Mouse (Mus musculus): ENCODE data around the gene Parp8. TPM values are rescaled to one million over a fixed set of nuclear protein-coding genes. Genes with fewer than 3 reads are reported as not detected.

The Parp8 gene
- total and polyA plus RNA-seq, 3 experiments, result 0.38 TPM; not detected in 2

DNA sequence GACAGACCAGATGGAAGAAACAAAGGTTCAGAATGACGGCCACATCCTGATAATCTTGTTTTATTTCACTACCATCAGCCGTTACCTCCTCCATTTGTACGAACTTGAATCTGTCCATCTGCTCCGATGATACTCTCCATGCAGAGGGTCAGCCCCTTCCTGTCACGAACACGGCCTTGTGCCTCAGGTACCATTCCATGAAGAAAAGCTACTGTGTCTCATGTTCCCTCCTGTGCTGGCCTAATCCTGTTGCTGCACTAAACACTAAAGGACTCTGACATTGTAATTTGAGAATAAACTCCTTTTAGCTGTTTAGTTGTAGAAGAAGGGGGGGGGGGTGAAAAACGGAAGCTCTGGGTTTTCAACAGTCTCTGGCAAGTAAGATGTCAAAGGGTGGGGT, 33.8 kb downstream of the Parp8 start:
- ATAC-seq (ENCODE audit: extremely low read depth, insufficient number of reproducible peaks, low FRiP score, poor library complexity, severe bottlenecking), result no peak
- no peak for DNase-seq (ENCODE audit: low spot score)
- Histone ChIP-seq H3K9me3 (replicated peaks) (peaks cover 15% of the 10 kb centered on the region), H3K4me1 (ENCODE audit: insufficient read depth, low read depth, low read length) (no peaks in the 10 kb centered on the region), H3K4me3 (ENCODE audit: low read depth, low read length) (no peak overlapping the region), H3K36me3 (replicated peaks) (no peaks in the 10 kb centered on the region), H3K27me3 (ENCODE audit: insufficient read depth, low read length) (no peaks in the 10 kb centered on the region)
- TF ChIP-seq GATA1 (IDR thresholded peaks at IDR 0.05; ENCODE audit: borderline replicate concordance, low read length) (no peak), GATA2 (IDR thresholded peaks at IDR 0.05; ENCODE audit: borderline replicate concordance, low read depth, low read length) (no peak), POLR2AphosphoS5 (IDR thresholded peaks at IDR 0.05; ENCODE audit: insufficient replicate concordance, low read depth, low read length) (no peak), TAL1 (conservative IDR thresholded peaks at IDR 0.05; ENCODE audit: low read depth, low read length) (no peak), CTCF (IDR thresholded peaks at IDR 0.05; ENCODE audit: low read depth, low read length) (no peak)

GRCm38 (mm10) chr13:116990327-116990726, 35.0 kb downstream of the Parp8 start:
- H3K4me3 ChIP-seq (ENCODE audit: low read depth, low read length), result no peak overlapping the region
- DNase-seq (ENCODE audit: low spot score) (no peak), ATAC-seq (ENCODE audit: extremely low read depth, insufficient number of reproducible peaks, low FRiP score, poor library complexity, severe bottlenecking) (no peak)
- TF ChIP-seq TAL1 (conservative IDR thresholded peaks at IDR 0.05; ENCODE audit: low read depth, low read length), result no peak
- no peak for TF ChIP-seq GATA1 (IDR thresholded peaks at IDR 0.05; ENCODE audit: borderline replicate concordance, low read length)
- no peak for TF ChIP-seq GATA2 (IDR thresholded peaks at IDR 0.05; ENCODE audit: borderline replicate concordance, low read depth, low read length)
- no peak for TF ChIP-seq CTCF (IDR thresholded peaks at IDR 0.05; ENCODE audit: low read depth, low read length)
- TF ChIP-seq POLR2AphosphoS5 (IDR thresholded peaks at IDR 0.05; ENCODE audit: insufficient replicate concordance, low read depth, low read length), result no peak
- H3K4me1 ChIP-seq (ENCODE audit: insufficient read depth, low read depth, low read length), result no peaks in the 10 kb centered on the region
- H3K9me3 ChIP-seq (replicated peaks), result peaks cover 19% of the 10 kb centered on the region
- H3K27me3 ChIP-seq (ENCODE audit: insufficient read depth, low read length), result no peaks in the 10 kb centered on the region
- H3K36me3 ChIP-seq (replicated peaks), result no peaks in the 10 kb centered on the region

- peaks cover 19% of the 10 kb centered on the region for H3K9me3 ChIP-seq (replicated peaks)
- no peaks in the 10 kb centered on the region for H3K27me3 ChIP-seq (ENCODE audit: insufficient read depth, low read length)
- DNase-seq (ENCODE audit: low spot score) (no peak), ATAC-seq (ENCODE audit: extremely low read depth, insufficient number of reproducible peaks, low FRiP score, poor library complexity, severe bottlenecking) (no peak)
- H3K4me1 ChIP-seq (ENCODE audit: insufficient read depth, low read depth, low read length), result no peaks in the 10 kb centered on the region
- no peak for TF ChIP-seq TAL1 (conservative IDR thresholded peaks at IDR 0.05; ENCODE audit: low read depth, low read length)
- TF ChIP-seq GATA1 (IDR thresholded peaks at IDR 0.05; ENCODE audit: borderline replicate concordance, low read length), result no peak
- no peak for TF ChIP-seq POLR2AphosphoS5 (IDR thresholded peaks at IDR 0.05; ENCODE audit: insufficient replicate concordance, low read depth, low read length)
- no peak for TF ChIP-seq GATA2 (IDR thresholded peaks at IDR 0.05; ENCODE audit: borderline replicate concordance, low read depth, low read length)
- no peak for TF ChIP-seq CTCF (IDR thresholded peaks at IDR 0.05; ENCODE audit: low read depth, low read length)
- no peak overlapping the region for H3K4me3 ChIP-seq (ENCODE audit: low read depth, low read length)
- no peaks in the 10 kb centered on the region for H3K36me3 ChIP-seq (replicated peaks)
Observed at GRCm38 (mm10) chr13:116988706-116989105, 36.6 kb downstream of the Parp8 start.

DNA sequence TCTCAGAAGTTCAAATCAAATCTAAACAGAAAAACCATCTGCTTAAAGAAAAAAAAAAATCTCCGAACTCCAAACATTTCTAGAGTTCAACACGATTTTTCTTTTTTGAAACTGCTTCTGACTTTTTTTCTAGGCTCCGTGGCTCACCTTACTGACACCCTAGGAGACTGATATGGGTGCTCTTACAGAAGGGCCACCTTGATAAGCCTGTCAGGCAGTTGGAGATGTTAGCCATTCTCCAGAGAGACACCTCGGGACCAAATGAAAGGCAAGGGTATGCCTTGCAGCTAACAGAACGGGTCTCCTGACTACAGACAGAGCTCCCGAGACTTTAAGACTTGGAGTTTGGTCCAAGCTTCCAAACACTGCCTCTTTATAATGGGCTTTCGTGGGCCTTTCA, 37.1 kb downstream of the Parp8 start:
- no peaks in the 10 kb centered on the region for H3K27me3 ChIP-seq (ENCODE audit: insufficient read depth, low read length)
- TF ChIP-seq GATA1 (IDR thresholded peaks at IDR 0.05; ENCODE audit: borderline replicate concordance, low read length) (no peak), POLR2AphosphoS5 (IDR thresholded peaks at IDR 0.05; ENCODE audit: insufficient replicate concordance, low read depth, low read length) (no peak), TAL1 (conservative IDR thresholded peaks at IDR 0.05; ENCODE audit: low read depth, low read length) (no peak), CTCF (IDR thresholded peaks at IDR 0.05; ENCODE audit: low read depth, low read length) (no peak), GATA2 (IDR thresholded peaks at IDR 0.05; ENCODE audit: borderline replicate concordance, low read depth, low read length) (no peak)
- no peaks in the 10 kb centered on the region for H3K4me1 ChIP-seq (ENCODE audit: insufficient read depth, low read depth, low read length)
- ATAC-seq (ENCODE audit: extremely low read depth, insufficient number of reproducible peaks, low FRiP score, poor library complexity, severe bottlenecking) (no peak), DNase-seq (ENCODE audit: low spot score) (no peak)
- no peaks in the 10 kb centered on the region for H3K36me3 ChIP-seq (replicated peaks)
- peaks cover 19% of the 10 kb centered on the region for H3K9me3 ChIP-seq (replicated peaks)
- no peak overlapping the region for H3K4me3 ChIP-seq (ENCODE audit: low read depth, low read length)

DNA sequence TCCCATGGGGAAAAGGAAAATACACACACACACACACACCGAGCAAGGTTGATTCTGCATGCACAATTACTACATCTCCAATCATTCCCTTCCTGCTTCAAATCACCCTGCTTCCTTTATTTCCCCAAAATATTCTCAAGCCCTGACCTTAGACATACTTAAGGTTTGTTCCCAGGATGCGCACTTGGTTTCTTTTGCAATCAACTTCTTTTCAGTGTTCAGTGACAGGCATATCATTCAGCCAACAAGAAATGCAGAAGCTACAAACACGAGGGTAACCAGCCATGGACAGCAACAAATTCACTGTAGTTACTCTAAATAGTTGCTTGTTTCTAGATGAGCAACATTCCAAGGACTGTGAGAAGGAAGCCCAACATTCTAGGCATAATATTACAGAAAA, 38.1 kb downstream of the Parp8 start:
- Histone ChIP-seq H3K27me3 (ENCODE audit: insufficient read depth, low read length) (no peaks in the 10 kb centered on the region), H3K4me3 (ENCODE audit: low read depth, low read length) (no peak overlapping the region), H3K4me1 (ENCODE audit: insufficient read depth, low read depth, low read length) (no peaks in the 10 kb centered on the region), H3K9me3 (replicated peaks) (peaks cover 16% of the 10 kb centered on the region), H3K36me3 (replicated peaks) (no peaks in the 10 kb centered on the region)
- ATAC-seq (ENCODE audit: extremely low read depth, insufficient number of reproducible peaks, low FRiP score, poor library complexity, severe bottlenecking) (no peak), DNase-seq (ENCODE audit: low spot score) (no peak)
- TF ChIP-seq TAL1 (conservative IDR thresholded peaks at IDR 0.05; ENCODE audit: low read depth, low read length) (no peak), CTCF (IDR thresholded peaks at IDR 0.05; ENCODE audit: low read depth, low read length) (no peak), GATA2 (IDR thresholded peaks at IDR 0.05; ENCODE audit: borderline replicate concordance, low read depth, low read length) (no peak), GATA1 (IDR thresholded peaks at IDR 0.05; ENCODE audit: borderline replicate concordance, low read length) (no peak), POLR2AphosphoS5 (IDR thresholded peaks at IDR 0.05; ENCODE audit: insufficient replicate concordance, low read depth, low read length) (no peak)

DNA sequence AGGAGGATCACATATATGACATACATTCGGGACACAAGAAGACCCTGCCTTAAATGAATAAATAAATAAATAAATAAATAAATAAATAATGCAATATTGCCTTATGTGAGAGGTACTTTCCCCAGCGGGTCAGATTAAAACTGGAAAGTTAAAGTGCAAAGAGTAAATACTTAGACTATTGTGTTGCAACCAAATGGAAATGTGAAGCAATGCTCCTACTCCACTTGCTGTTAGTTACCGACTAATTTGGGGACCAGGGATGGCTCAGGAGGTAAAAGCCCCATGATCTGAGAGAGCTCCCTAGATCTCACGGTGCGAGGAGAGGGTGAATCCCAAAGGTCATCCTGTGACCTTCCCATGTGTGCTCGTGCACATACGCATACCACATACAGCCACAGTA, 38.7 kb downstream of the Parp8 start:
- Histone ChIP-seq H3K4me3 (ENCODE audit: low read depth, low read length) (no peak overlapping the region), H3K36me3 (replicated peaks) (no peaks in the 10 kb centered on the region), H3K27me3 (ENCODE audit: insufficient read depth, low read length) (no peaks in the 10 kb centered on the region), H3K4me1 (ENCODE audit: insufficient read depth, low read depth, low read length) (no peaks in the 10 kb centered on the region), H3K9me3 (replicated peaks) (peaks cover 21% of the 10 kb centered on the region)
- ATAC-seq (ENCODE audit: extremely low read depth, insufficient number of reproducible peaks, low FRiP score, poor library complexity, severe bottlenecking) (no peak), DNase-seq (ENCODE audit: low spot score) (no peak)
- TF ChIP-seq GATA1 (IDR thresholded peaks at IDR 0.05; ENCODE audit: borderline replicate concordance, low read length), result no peak
- no peak for TF ChIP-seq POLR2AphosphoS5 (IDR thresholded peaks at IDR 0.05; ENCODE audit: insufficient replicate concordance, low read depth, low read length)
- no peak for TF ChIP-seq TAL1 (conservative IDR thresholded peaks at IDR 0.05; ENCODE audit: low read depth, low read length)
- TF ChIP-seq CTCF (IDR thresholded peaks at IDR 0.05; ENCODE audit: low read depth, low read length), result no peak
